Mouse (Mus musculus) small intestine, adult 10 weeks (tissue): ENCODE data around the gene Gm20873. TPM values are rescaled to one million over a fixed set of nuclear protein-coding genes. Genes with fewer than 3 reads are reported as not detected.

Experiments used
- polyA plus RNA-seq: library from polyadenylated mRNA; stranded (reverse); fragments of 350-450 nt; fragmentation: Illumina TruSeq; extraction: RNeasy Lipid Tissue Mini Kit (QIAGEN cat#74804); gene quantifications from one replicate; pipeline ENCODE4 v1.2.3, GENCODE M21; 2014; ENCODE audit warnings: low replicate concordance

The Gm20873 gene
- not detected for polyA plus RNA-seq

DNA sequence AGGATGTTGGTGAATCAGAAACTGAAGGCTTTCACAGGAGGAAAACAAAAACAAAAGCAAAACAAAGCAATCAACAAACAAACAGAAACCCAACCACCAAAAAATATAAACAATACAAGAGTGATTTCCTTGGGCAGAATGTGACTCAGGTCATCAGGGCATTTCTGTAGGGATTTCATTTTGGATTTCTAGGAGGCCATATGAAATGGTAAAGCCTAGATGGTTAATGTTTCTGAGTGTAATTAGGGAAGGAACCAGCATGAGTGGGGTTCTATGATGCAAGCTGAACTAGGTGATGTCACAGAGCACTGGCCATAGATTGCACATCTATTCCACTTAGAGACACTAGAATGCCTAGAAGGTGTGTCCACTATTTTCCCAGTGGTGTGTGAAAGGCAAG lies at the start of gene Gm20873:
Gene Gm20873, plus strand, starts transcription at position 301 of the 400 bp plus-strand sequence.

DNA sequence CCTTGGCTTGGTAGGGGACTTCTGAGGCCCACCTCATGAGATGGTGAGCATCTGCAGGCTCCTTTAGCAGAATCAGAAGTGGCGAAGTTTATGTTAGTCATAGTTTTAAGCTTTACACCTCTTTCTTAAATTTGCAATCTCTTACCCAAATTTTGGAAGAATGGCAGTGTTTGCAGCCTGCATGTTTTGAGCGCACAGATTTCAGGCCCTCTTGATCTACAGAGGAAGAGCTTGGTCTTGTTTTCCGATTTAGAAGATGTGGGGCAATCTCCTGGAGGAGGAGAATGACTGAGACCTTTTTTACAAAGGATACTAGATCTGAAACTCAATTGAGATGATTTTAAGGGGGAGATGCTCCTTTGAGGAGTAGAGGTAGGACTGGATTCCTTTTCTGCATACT lies 29.0 kb upstream of the Gm20873 start, which contains the start of gene Gm21746:
Gene Gm21746, minus strand, starts transcription at position 101 of the 400 bp plus-strand sequence.

Other genes starting within 250 kb of the Gm20873 start
- gene Gm21746, start 29.1 kb upstream of the Gm20873 start, polyA plus RNA-seq, result not detected